In the genomic region with DNA sequence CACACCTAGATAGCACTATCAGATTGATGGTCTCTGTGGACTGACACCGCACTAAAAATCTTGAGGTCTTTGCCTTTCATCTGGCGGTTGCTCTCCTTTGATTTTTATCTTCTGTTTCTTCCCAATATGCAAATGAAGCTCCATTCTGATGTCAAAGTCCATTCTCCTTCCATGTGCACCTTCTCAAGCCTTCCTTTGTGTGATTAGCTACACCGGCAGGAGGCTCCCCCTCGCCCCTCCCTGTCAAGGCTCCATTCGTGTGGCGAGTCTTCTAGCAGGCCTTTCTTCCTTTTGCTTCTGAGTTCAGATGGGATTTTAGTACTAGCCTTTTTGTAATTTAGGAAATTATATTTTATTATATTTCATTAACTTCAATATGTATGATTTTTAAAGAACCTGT, we compare ENCODE assay signal across 22 mouse cellular contexts.
DNase-seq lines count a peak whose midpoint lies in the region; ATAC-seq and TF ChIP-seq lines count a peak whose summit lies in the region.
"Had no signal": no experiment of that assay in that cellular context is flagged by ENCODE, and none has a peak within 500 bp of the region (broad histone marks: within the 10 kb centered on the region; RNA-seq: fewer than 3 reads in every experiment).

No protein-coding gene starts in this region.

- no peak for TF ChIP-seq CTCF in left cerebral cortex, adult 2 months (IDR thresholded peaks at IDR 0.05)

- H3K36me3 ChIP-seq in intestine, embryonic 15.5 days: no peaks in the 10 kb centered on the region
- H3K36me3 ChIP-seq in intestine, embryonic 16.5 days (ENCODE audit: control insufficient read depth, insufficient read depth, low read length): no peaks in the 10 kb centered on the region
- H3K36me3 ChIP-seq: embryonic facial prominence, embryonic 13.5 days; embryonic facial prominence, embryonic 15.5 days; forebrain, embryonic 10.5 days; forebrain, embryonic 12.5 days had no signal

- no peaks in the 10 kb centered on the region for H3K9me3 ChIP-seq in intestine, embryonic 15.5 days
- peaks cover 5% of the 10 kb centered on the region; the same call in 1 of the 2 replicates for H3K9me3 ChIP-seq in intestine, embryonic 16.5 days (ENCODE audit: control insufficient read depth, low read length)
- H3K9me3 ChIP-seq: embryonic facial prominence, embryonic 15.5 days; forebrain, embryonic 10.5 days; forebrain, embryonic 12.5 days had no signal

- no peak overlapping the region for H3K9ac ChIP-seq in intestine, embryonic 15.5 days
- H3K9ac ChIP-seq in intestine, embryonic 16.5 days (ENCODE audit: low read depth, low read length): no peak overlapping the region
- H3K9ac ChIP-seq: embryonic facial prominence, embryonic 13.5 days; embryonic facial prominence, embryonic 15.5 days; forebrain, embryonic 12.5 days had no signal

- peak; percentile 75 for ATAC-seq in intestine, embryonic 15.5 days
- peak; percentile 85 for ATAC-seq in intestine, embryonic 16.5 days
- ATAC-seq in frontal cortex, adult (ENCODE audit: low TSS enrichment): no peak
- ATAC-seq: forebrain, embryonic 14.5 days; forebrain, embryonic 16.5 days had no signal

- 71% methylated on average over 6 of the region's 6 CpGs for WGBS in intestine, embryonic 15.5 days
- 56% methylated on average over 6 of the region's 6 CpGs for WGBS in intestine, embryonic 16.5 days

- H3K4me1 ChIP-seq in intestine, embryonic 15.5 days (replicated peaks): no peaks in the 10 kb centered on the region
- no peaks in the 10 kb centered on the region for H3K4me1 ChIP-seq in intestine, embryonic 16.5 days (ENCODE audit: control insufficient read depth, insufficient read depth, low read length)
- H3K4me1 ChIP-seq: embryonic facial prominence, embryonic 15.5 days; forebrain, embryonic 12.5 days had no signal

- DNase-seq in yolk sac, embryonic 10.5 days (ENCODE audit: low spot score): peak; percentile 44
- DNase-seq in left cerebral cortex, adult 2 months (ENCODE audit: extremely low spot score in 1 of 2, low spot score in 2 of 2): no peak
- DNase-seq: adrenal gland, adult 2 months; adrenal gland, postnatal 10 days; adrenal gland, postnatal 25 days; cerebellum, adult 11 months; cerebellum, adult 18-20 months; cerebellum, adult 8-10 months; cerebellum, adult 9-11 months; cerebellum, postnatal 14 days; cerebellum, postnatal 36 days; embryo, embryonic 11 days had no signal

- H3K4me3 ChIP-seq in intestine, embryonic 15.5 days (replicated peaks): no peak overlapping the region
- no peak overlapping the region for H3K4me3 ChIP-seq in intestine, embryonic 16.5 days (ENCODE audit: low read length)
- no peak overlapping the region for H3K4me3 ChIP-seq in left cerebral cortex, adult 2 months
- H3K4me3 ChIP-seq: embryonic facial prominence, embryonic 13.5 days; embryonic facial prominence, embryonic 15.5 days; erythroblast, embryonic 14.5 days; forebrain, embryonic 10.5 days; forebrain, embryonic 12.5 days had no signal

- no peak overlapping the region for H3K27ac ChIP-seq in intestine, embryonic 15.5 days
- no peak overlapping the region for H3K27ac ChIP-seq in intestine, embryonic 16.5 days (ENCODE audit: low read length)
- no peak overlapping the region for H3K27ac ChIP-seq in left cerebral cortex, adult 2 months
- H3K27ac ChIP-seq: embryonic facial prominence, embryonic 13.5 days; embryonic facial prominence, embryonic 15.5 days; forebrain, embryonic 10.5 days; forebrain, embryonic 12.5 days had no signal

- intact Hi-C loops in left cerebral cortex, adult 2 months (cut with DNase I): no loop called here

- H3K27me3 ChIP-seq in intestine, embryonic 15.5 days (replicated peaks): no peaks in the 10 kb centered on the region
- H3K27me3 ChIP-seq in intestine, embryonic 16.5 days (replicated peaks; ENCODE audit: control insufficient read depth, insufficient read depth, low read length): no peaks in the 10 kb centered on the region
- H3K27me3 ChIP-seq: embryonic facial prominence, embryonic 13.5 days; embryonic facial prominence, embryonic 15.5 days; forebrain, embryonic 12.5 days had no signal

- H3K4me2 ChIP-seq in intestine, embryonic 15.5 days (replicated peaks): no peak overlapping the region
- H3K4me2 ChIP-seq in intestine, embryonic 16.5 days (ENCODE audit: low read depth, low read length): no peak overlapping the region
- H3K4me2 ChIP-seq: embryonic facial prominence, embryonic 13.5 days; embryonic facial prominence, embryonic 15.5 days; forebrain, embryonic 12.5 days had no signal
